Mouse (Mus musculus) activated CD4-positive, CD25-positive, alpha-beta regulatory T cell, adult 4 months (primary cell): ENCODE data around the gene Dcn. TPM values are rescaled to one million over a fixed set of nuclear protein-coding genes. Genes with fewer than 3 reads are reported as not detected.

Source experiments
- ATAC-seq: one replicate; pipeline ENCODE4 v1.8.0; 2017
- polyA plus RNA-seq, 2 experiments: library from polyadenylated mRNA; unstranded; fragments of 100-300 nt; shearing (Covaris generic); gene quantifications; one replicate each; pipeline ENCODE4 v1.2.1; 2017

Dcn gene
- polyA plus RNA-seq = not detected

DNA sequence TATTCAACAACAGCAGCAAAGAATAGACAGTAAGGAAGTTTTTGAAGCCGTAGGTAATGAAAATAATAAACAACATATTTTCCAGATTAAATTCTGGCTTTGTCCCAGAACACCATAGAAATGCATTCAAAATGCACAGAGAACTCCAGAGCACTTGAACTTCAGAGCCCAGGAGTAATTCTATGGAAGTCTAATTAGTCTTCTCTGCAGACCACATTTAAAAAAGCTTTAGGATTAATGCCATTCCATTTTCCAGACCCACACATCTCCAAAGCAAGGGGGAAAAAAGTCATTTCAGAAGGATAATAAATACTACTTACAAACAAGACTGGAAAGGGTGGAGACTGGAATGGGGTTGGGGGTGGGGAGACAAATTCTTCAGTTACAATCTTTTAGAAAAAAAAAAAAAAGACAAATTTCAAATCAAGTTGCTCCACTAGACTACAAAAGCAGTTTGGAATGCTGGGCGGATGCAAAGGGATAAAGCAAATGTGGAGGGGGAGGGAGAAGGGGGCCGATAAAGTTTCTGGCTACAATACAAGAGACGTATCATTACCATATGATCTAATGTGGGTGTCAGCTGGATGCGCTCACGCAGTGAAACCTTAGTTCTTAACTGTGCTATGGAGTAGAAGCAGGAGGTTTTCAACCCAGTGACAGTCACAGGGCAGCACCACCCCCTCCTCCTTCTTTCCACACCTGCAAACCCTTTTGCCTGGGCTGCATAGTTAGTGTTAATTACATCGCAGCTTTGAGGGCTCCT lies at the start of gene Dcn:
Gene Dcn, plus strand, starts transcription at position 606 of the 763 bp plus-strand sequence.
- no peak for ATAC-seq

DNA sequence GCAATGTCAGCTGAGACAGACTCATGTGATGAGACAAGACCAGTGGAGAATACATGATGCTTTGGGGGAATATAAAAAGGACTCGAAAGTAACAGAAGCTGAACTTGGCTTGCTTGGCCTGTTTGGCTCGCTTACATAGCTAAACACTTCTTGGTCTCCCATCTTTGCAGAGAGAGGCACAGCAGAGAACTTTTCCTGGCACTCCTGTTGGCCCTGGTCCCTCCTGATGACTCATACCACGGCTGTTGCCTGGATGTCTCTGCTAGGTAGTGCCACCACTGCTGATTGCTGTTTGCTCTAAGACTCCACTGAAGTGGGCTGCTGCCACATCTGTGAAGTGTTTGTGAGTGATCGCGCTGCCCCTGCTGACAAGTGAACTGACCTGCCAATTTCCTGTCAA lies 42.7 kb upstream of the Dcn start:
- ATAC-seq = no peak

DNA sequence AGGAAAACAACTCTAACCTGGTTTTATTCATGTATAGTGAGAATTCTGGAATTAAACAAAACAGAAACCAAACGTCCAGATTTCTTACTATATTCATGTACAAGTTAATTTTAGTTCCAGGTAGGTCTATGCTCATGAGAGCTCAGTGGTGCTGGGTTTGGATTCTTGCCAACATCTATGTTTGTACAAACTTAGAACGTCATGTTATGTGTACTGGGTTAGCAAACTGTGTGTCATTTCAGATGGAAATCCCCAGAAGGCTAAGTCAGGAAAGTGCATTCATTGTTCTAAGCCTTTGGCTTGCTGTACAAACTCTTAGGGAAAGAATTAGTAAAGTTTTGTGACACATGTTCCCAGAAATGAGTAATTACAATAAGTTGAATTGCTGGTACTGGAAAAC lies 37.1 kb upstream of the Dcn start:
- no peak for ATAC-seq

DNA sequence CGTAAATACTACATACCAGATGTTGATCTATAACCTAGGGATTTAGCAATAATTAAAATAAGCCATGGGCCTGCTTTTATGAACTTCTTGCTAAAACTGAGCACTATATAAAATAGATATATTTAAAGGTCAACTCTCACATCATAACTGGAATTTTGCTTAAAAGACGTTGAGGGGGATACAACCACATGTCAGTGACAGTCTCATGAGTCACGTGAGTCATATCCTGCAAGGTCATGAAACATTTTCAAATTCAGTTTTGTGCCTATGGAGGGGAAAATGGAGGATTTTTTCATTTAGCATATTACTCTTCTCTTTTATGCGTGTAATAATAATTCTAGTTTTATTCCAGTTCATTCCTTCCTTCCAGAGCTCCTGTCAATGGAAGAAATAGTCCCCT lies 32.9 kb upstream of the Dcn start:
- no peak for ATAC-seq

DNA sequence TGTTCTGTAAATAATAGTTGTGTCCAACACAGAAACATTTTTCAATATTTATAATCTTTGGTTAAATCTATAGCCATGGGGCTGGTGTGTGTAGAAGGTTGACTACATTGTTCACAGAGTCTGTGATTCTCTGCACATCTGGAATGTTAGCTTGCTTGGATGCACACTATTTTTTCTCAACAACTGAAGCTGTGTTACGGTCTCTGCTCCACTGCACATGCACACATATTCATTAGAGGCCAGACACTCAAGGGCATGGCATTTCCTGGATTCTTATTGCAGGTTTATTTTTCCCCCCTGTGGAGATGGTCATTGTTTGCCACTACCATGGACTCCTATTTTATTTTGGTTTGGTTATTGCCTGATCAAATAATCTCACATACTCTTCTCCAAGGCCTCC lies 26.5 kb upstream of the Dcn start:
- ATAC-seq = no peak

DNA sequence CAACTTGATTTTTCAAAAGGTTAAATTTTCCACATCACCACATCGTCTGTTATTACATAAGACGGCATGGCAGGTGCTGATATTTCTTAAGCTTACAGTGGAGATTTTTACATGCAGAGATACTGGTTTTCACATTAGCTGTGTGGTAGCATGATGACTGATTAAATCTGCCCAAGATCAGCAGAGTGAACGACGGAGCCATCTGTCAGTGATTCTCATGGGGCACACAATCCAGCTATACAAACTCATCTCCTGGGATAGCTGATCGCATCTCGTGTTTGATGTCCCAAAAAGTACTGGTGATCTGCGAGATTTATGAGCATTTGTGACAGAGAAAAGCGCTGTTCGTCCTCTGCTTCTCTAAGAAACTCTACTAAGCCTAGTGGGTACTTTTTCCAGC lies 25.9 kb upstream of the Dcn start:
- ATAC-seq = no peak

DNA sequence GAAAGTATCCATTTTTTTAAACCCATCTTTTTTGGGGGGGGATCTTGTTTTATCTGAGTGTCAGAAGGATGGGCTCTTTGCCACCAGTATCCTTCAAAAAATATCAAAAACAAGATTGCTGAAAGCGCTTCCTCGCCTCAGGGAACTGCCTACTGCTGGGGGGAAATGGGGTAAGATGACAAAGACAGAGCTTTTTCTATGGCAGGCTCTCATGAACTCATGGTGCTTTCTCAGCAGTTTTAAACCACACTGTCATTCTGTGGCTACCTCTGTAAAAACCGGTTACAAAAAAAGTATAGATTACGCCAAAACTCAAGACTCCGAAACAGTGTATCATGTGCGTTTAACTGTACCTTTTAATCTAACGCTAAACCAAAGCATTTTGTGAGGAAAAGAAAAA lies 22.4 kb upstream of the Dcn start:
- no peak for ATAC-seq

DNA sequence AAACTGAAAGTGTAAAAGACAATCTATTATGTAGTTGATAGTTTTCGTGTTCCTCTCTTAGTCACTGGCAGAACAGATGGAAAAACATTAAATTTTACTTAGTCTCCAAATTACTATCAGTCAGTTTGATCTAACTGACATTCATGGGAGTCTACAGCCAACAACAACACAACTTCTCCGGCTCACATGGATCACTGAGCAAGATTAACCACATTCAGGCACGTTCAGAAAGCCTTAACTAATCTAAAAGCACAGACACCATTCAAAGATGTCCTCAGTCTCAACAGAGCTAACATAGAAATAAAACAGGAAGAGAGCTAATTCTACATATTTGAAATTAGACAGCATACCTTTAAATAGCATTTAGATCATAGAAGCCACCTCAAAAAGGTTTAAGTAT lies 12.6 kb upstream of the Dcn start:
- no peak for ATAC-seq

DNA sequence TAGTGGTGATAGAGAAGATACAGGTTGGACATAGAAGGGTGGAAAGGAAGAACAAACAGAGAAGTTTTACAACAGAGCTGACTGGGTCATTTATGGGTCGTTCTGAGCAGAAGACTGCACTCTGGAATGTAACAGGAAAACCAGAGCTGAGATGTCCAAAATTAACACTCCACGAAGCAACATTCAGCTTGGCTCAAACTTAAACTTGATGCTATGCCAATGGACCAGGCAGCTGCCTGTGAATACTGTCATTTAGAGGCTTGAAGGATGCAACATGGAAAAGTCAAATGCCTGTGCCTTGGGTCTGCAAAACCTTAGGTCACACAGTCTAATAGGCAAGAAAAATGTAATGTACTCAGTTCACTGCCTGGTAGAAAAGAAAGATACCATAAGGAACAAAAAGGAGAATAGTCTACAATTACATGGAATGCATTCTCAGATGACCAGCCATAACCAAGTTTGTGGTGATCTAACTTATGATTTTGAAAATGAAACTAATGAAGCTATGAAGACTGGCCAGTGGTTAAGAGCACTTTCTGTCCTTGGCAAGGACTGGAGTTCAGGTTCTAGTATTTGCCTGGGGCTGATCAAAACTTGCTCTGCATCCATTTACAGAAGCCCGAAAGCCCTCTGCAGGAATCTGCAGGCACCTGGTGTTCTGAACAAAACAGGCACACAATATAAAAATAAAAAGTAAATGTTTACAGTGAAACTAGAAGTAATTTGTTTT lies 9.8 kb upstream of the Dcn start:
- no peak for ATAC-seq

DNA sequence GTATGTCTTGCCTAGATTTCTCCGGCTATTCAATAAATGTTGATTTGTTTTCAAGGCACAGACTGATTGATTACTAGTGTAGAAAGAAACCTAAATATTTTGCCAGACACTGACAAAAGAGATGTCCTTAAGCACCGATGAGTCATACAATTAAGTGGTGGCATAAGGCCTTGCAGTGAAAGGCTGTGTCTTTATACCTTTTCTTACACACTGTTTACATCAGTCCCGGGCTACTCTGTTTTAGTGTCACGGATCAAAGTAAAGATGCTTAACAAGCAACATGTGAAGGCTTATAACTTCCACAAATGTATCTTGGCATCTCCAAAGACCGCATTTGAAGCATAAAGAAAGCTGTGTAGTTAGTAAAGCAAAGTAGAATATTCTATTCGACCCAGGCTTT lies 3.9 kb upstream of the Dcn start:
- ATAC-seq = no peak

DNA sequence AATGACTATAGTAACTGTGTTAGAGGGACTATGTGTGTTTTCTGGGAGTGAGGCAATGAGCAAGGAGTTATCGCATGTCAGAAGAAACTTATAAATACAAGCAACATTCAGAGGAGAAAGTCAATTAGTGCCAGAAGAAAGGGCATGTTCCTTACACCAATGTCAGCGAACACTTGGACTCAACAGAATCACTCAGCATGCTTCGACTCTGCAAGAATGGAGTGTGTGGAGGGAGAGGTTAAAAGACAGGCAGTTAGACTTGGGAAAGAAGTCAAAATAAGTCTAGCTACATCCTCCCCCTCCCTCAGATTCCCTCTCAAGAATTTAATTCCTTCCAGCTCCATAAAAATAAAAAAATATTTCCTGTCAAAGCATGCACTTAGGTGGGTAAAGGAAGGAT lies 1.1 kb upstream of the Dcn start:
- no peak for ATAC-seq

DNA sequence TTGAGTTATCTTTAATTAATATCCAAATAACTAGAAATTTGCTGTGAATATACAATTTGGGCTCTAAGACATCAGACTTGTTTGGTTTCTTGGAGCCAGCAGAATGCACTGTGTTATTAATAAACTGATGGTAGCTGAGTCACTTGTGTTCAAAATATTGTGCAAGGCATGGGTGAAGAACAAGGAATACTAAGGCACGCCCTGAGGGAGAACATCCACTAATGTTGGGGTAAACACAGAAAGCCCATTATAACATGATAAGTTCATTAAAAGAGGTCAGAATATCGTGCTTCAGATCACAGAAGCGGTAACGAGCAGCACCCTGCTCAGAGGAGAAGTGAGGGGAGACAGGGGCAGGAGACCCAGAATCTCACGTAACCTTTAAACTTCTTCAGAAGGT lies 2.7 kb downstream of the Dcn start:
- ATAC-seq = no peak

DNA sequence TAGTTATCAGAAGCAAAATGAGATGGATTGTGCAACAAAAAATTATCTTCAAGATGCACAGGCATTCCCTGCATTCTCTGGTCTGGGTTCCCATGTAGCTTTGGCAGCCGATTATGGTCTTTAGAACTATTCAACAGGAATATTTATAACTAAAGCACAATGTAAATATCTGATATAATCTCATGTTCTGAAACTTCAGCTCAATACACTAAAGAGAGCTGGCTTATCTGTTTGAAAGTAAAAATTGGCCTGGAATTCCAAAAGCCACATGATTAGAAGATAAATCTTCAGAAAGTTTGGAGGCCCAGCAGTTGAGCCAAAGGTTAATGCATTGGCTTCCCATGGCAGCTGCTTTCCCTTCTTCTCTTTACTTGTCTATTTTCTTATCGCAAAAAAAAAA lies 4.6 kb downstream of the Dcn start:
- no peak for ATAC-seq

DNA sequence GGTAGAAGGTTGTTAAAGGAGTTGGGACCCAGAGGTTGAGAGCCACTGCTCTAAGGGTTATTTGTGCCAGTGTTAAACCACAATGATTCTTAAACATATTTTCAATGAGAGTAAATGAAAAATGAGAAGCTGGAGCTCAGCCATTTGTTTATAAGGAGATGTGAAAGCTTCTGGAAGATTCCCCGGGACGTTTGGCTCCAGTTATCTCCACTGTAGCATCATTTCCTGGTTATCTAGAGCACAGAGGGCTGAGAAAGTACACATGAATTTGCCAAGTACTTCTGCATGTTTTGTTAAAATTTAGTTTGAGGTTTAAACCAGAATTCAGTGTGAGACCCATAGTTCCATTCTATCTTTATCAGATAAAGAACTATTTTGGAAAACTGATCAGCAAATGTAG lies 5.7 kb downstream of the Dcn start:
- no peak for ATAC-seq

DNA sequence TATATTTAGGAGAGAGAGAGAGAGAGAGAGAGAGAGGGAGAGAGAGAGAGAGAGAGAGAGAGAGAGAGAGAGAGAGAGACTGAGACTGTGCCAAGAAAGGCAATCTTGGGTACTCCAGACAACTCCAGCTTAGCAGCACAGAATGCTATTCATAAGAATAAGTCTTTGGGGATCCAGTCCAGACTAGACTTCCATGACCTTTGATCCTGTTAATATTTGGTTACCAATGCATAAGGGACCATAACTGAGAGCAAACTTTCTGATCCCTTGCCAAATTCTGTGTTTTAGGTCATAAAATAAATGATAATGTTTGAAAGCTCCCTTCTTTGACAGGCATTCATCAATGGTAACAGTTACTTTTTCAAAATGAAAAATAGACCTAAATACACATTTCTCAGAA lies 6.7 kb downstream of the Dcn start:
- no peak for ATAC-seq

DNA sequence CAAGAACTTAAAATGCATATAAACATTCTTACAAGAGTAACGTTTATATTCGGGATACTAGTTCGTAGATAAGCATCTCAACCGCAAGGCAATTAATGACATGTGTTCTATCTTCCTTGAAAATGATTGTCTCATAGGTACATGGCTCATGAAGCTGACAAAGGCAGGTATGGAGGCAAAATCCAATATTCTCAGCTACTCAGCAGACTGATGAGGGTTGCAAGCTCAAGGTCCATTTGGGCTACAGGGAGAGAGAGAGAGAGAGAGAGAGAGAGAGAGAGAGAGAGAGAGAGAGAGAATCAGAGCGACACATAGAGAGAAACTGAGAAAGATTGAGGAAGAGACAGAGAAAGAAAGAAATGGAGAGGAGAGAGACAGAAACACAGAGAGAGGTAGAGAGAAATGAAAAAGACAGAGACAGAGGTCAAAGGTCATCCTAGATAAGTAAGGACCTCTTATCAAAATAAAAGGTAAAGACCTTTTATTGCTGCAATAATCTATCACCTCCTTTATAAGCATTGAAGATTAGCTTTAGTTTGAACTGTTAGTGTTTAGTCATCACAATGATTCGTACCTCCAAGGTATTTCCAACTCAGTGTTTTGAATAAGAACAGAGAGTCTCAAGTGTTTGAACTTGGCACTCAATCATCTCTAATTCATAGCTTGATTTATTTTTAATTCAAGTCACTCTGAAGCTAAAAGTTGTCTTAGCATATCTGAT lies 8.0 kb downstream of the Dcn start:
- ATAC-seq = no peak

DNA sequence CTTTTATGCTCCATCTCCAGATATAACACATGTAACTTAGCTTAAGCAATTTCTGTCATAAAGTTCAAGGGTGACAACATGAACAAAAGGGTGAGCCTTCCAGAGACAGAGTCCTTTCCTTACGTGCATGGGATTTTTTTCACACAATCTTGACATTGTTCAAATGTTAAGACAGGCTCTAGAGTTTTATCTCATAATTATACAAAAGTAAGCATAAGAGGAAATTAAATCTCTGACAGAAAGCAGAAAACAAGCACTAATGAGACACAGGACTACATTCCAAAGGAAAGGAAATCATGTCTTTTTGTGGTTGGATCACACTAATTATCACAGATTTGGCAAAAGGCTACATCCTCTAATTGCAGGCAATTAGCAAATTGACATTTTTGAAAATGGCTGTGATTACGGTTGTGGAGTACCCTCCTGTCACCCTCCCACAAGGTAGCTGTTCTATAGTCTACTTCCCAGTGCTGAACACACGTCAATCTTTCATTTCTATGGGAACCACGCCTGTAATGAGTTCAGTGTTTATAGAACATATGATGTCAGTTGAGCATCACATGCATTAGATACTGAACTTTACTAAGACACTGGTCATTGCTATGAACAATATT lies 13.1 kb downstream of the Dcn start:
- ATAC-seq = no peak

DNA sequence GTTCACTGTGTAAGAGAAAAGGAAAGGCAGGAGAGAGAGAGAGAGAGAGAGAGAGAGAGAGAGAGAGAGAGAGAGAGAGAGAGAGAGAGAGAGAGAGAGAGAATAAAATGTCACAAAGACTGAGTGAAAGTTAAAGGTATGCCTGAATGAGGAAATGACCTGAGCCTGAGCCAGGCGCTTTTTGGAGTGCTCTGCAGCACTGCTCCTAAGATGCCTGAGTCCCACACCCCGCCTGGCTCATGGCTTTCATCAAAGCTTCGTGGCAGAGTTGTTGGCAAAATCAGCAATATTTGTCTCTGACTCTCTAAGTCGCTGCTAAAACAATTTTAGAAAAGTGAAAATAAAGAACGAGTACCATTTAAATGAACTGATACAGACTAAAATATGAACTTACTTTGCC lies 18.2 kb downstream of the Dcn start:
- ATAC-seq = no peak

DNA sequence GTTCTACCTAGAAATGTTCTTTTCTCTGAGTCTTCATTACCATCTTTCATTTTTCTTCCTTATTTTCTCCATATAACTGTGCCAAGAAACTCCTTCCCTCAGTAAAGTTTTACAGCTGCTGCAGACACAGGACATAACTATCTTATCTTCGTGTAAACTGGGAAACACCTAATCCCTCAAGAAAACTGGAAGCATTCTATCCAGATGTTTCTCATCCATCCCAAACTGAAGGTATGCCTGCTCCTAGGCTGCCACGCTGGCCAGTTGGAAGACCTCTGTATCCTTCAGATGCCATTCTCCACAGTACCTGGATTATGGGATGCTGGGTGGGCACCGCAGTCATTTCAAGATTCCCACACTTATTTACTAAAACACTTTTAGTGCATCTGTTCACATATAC lies 44.0 kb downstream of the Dcn start:
- no peak for ATAC-seq

DNA sequence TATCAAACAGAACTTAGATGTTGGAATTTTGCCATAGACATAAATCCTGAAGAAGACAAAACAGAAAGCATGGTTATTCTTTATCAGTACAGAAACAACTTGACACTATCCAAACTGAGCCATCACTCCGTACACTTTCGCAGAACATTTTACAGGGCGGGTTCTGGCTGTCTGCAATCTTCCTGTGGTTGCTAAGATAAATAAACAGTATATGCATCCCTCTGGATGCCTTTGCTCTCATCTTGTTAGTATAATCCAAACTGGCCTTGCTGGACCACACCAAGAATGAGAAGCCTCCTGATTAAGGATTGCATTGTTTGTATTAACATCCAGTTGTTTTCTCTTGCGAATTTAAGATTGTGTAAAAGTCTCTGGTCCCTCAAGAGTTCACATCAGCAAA lies 56.3 kb downstream of the Dcn start:
- no peak for ATAC-seq

DNA sequence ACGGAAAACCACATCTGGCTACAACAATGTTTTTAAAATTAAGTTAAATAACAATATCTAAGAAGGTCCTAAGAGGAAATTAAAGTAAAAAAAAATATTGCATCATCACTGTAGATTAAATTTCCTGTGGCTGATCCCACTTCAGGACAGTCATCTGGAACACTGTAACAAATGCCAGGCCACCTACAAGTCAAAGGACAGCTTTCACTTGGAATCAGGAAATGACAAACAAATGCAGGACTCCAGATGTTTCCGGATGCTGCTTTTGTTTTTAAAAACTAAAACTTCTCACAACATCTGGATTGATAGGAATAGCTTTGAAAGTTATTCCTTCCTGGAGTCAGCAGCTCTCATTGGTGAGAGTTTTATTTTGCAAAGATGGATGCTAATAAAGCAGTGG lies 57.5 kb downstream of the Dcn start:
- no peak for ATAC-seq

DNA sequence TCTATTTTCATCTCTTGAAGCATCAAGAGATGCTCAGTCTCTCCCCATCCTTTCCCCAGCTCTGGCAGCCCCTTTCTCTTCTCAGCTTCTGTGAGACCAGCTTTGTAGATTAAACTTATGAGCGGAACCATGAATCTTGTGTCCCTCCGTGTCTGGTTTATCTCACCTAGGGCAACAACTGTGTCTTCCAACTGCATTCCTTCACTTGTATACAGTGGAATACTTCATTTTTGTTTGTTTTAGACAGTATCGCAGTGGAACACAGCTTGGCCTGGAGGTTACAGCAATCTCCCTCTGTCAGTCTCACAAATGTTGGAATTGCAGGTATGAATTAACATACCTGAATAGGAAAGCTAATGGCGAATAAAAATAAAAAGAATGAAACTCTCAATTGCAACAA lies 58.8 kb downstream of the Dcn start:
- ATAC-seq = no peak

DNA sequence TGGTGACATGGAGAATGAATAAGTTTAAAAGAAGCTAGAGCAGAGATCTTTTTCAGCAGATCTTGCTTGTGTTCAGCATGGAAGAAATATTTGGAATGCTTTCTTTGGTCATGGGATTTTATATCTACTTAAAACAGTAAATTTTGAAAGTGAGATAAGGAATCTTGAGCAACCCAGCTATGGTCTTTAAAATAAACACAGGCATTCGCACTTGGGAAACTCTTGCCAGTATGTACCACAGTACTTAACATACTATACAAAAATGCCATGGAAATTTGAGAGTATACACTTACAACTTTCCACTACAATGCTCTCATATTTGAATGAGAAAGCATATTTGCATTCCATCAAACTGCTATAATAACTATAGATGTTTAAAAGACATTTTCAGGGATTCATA lies 68.3 kb downstream of the Dcn start:
- no peak for ATAC-seq
